Mouse (Mus musculus) ES-E14 (cell line): ENCODE data around the gene Erich6.

Source experiments
- CHD2 ChIP-seq: IDR thresholded peaks from 2 replicates; pipeline ENCODE4 v1.6.1; 2014; ENCODE audit warnings: mild to moderate bottlenecking, low read depth, low read length, inconsistent platforms
- HCFC1 ChIP-seq: IDR thresholded peaks from 2 replicates; pipeline ENCODE4 v1.6.1; 2012; ENCODE audit warnings: low read length, inconsistent platforms, borderline replicate concordance; ENCODE audit not compliant: insufficient read depth
- ZC3H11A ChIP-seq: IDR thresholded peaks from 2 replicates; pipeline ENCODE4 v1.6.1; 2012; ENCODE audit warnings: low read depth, mild to moderate bottlenecking, inconsistent platforms, low read length, borderline replicate concordance
- ZNF384 ChIP-seq: IDR thresholded peaks from 2 replicates; pipeline ENCODE4 v1.6.1; 2012; ENCODE audit warnings: low read depth, low read length, inconsistent platforms

DNA sequence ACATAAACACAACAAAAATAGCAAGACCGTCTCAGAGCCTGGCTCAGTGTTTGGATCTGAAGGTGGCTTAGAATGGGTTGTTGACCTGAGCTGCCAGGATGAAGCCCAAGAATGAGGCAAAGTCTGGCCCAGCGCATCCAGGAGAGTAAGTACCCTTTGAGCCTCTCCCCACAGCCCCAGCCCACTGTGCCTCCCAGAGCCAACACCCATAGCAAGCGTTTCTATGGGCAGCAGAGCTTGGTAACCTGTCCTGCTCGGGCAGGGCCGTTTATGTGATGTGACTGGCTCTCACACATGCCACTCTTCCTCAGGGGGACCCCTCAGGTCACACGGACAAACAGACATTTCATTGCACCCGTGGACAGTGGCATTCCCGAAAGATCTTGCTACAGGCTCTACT is 41.4 kb upstream of the Erich6 start:
- TF ChIP-seq HCFC1 (no peak), ZNF384 (no peak), ZC3H11A (no peak), CHD2 (no peak)
